Mouse (Mus musculus): Measurements from ENCODE around the gene Col8a2. TPM values are rescaled to one million over a fixed set of nuclear protein-coding genes. Genes with fewer than 3 reads are reported as not detected.

The Col8a2 gene
- total RNA-seq, 2 experiments from 2014 or later: 1.6 to 2.2 TPM

- intact Hi-C loops (cut with DNase I): no loop called here
- no peak for DNase-seq
These were observed 9.3 kb downstream of the Col8a2 start for GRCm38 (mm10) chr4:126295937-126296336.

GRCm38 (mm10) chr4:126296617-126297101, 10.1 kb downstream of the Col8a2 start:
- intact Hi-C loops (cut with DNase I): no loop called here
- DNase-seq: peak; percentile 69 to 77

GRCm38 (mm10) chr4:126300916-126301583, 14.5 kb downstream of the Col8a2 start:
- intact Hi-C loops (cut with DNase I): no loop called here
- no peak for DNase-seq

GRCm38 (mm10) chr4:126301584-126302309, 15.2 kb downstream of the Col8a2 start:
- DNase-seq: no peak
- intact Hi-C loops (cut with DNase I): no loop called here

GRCm38 (mm10) chr4:126303877-126304276, 17.3 kb downstream of the Col8a2 start:
- intact Hi-C loops (cut with DNase I): no loop called here
- DNase-seq: no peak

GRCm38 (mm10) chr4:126305428-126305827, 18.8 kb downstream of the Col8a2 start:
- DNase-seq: no peak
- intact Hi-C loops (cut with DNase I): loop anchor here (5.0 kb wide), 1 partner anchor 123 kb away; no protein-coding TSS in a partner anchor

- no peak for DNase-seq
- intact Hi-C loops (cut with DNase I): loop anchor here (5.0 kb wide), 1 partner anchor 124 kb away; no protein-coding TSS in a partner anchor
These were observed 19.5 kb downstream of the Col8a2 start for GRCm38 (mm10) chr4:126306058-126306457.

GRCm38 (mm10) chr4:126306827-126307226, 20.2 kb downstream of the Col8a2 start:
- DNase-seq: no peak
- intact Hi-C loops (cut with DNase I): loop anchor here (5.0 kb wide), 1 partner anchor 125 kb away; no protein-coding TSS in a partner anchor

GRCm38 (mm10) chr4:126309211-126309921, 22.8 kb downstream of the Col8a2 start:
- no peak for DNase-seq
- intact Hi-C loops (cut with DNase I): loop anchor here (5.0 kb wide), 1 partner anchor 127 kb away; no protein-coding TSS in a partner anchor

- peak; percentile 88 to 90 for DNase-seq
- intact Hi-C loops (cut with DNase I): loop anchor here (5.0 kb wide), 2 partner anchors 83 to 128 kb away; no protein-coding TSS in a partner anchor
These were observed 23.3 kb downstream of the Col8a2 start for GRCm38 (mm10) chr4:126309922-126310309.

GRCm38 (mm10) chr4:126310344-126310743, 23.8 kb downstream of the Col8a2 start:
- DNase-seq: no peak
- intact Hi-C loops (cut with DNase I): loop anchor here (5.0 kb wide), 1 partner anchor 83 kb away; no protein-coding TSS in a partner anchor

- intact Hi-C loops (cut with DNase I): loop anchor here (5.0 kb wide), 1 partner anchor 84 kb away; no protein-coding TSS in a partner anchor
- DNase-seq: no peak
These were observed 25.1 kb downstream of the Col8a2 start for GRCm38 (mm10) chr4:126311566-126312200.

GRCm38 (mm10) chr4:126313202-126313601, 26.6 kb downstream of the Col8a2 start:
- DNase-seq: no peak
- intact Hi-C loops (cut with DNase I): loop anchor here (5.0 kb wide), 1 partner anchor 86 kb away; no protein-coding TSS in a partner anchor

GRCm38 (mm10) chr4:126314393-126314792, 27.8 kb downstream of the Col8a2 start:
- intact Hi-C loops (cut with DNase I): loop anchor here (5.0 kb wide), 1 partner anchor 87 kb away; no protein-coding TSS in a partner anchor
- DNase-seq: peak in 1 of 2 experiments; percentile 48

- intact Hi-C loops (cut with DNase I): no loop called here
- DNase-seq: no peak
These were observed 29.3 kb downstream of the Col8a2 start for GRCm38 (mm10) chr4:126315931-126316330.

- DNase-seq: no peak
- intact Hi-C loops (cut with DNase I): no loop called here
These were observed 29.9 kb downstream of the Col8a2 start for GRCm38 (mm10) chr4:126316443-126317040.

- DNase-seq: no peak
- intact Hi-C loops (cut with DNase I): no loop called here
These were observed 33.2 kb downstream of the Col8a2 start for GRCm38 (mm10) chr4:126319806-126320205.

GRCm38 (mm10) chr4:126321111-126321853, 34.7 kb downstream of the Col8a2 start, which contains the start of gene Adprhl2:
TSS of gene Adprhl2 (minus strand) at chr4:126321703.
- intact Hi-C loops (cut with DNase I): no loop called here
- peak; percentile 99 for DNase-seq
